Mouse (Mus musculus) myocyte (in vitro differentiated cells): ENCODE measurements around the gene Gsg1l.

Experiments
- CEBPB ChIP-seq: IDR thresholded peaks from 2 replicates; pipeline ENCODE4 v1.6.1; 2011; ENCODE audit warnings: mild to moderate bottlenecking, moderate library complexity; ENCODE audit not compliant: poor library complexity, insufficient read depth, severe bottlenecking
- E2F4 ChIP-seq: IDR thresholded peaks from one replicate; pipeline ENCODE4 v1.6.1; 2011; ENCODE audit warnings: mild to moderate bottlenecking, control low read depth, moderate library complexity; ENCODE audit not compliant: insufficient read depth
- MAX ChIP-seq: IDR thresholded peaks from one replicate; pipeline ENCODE4 v1.6.1; 2011; ENCODE audit warnings: low read depth, mild to moderate bottlenecking, control low read depth
- MYOD1 ChIP-seq, 3 experiments: IDR thresholded peaks; one replicate each; pipeline ENCODE4 v1.6.1; 2011; ENCODE audit warnings: control low read depth in 2 of 3, low read depth in 2 of 3, mild to moderate bottlenecking in 2 of 3, moderate library complexity in 1 of 3; ENCODE audit not compliant: insufficient read length in 2 of 3, control insufficient read depth in 1 of 3
- MYOG ChIP-seq, 3 experiments: IDR thresholded peaks; one replicate each; pipeline ENCODE4 v1.6.1; 2011; ENCODE audit warnings: control low read depth in 2 of 3, low read depth in 2 of 3, mild to moderate bottlenecking in 2 of 3; ENCODE audit not compliant: insufficient read length in 2 of 3, control insufficient read depth in 1 of 3, insufficient read depth in 1 of 3
- POLR2A ChIP-seq: IDR thresholded peaks from one replicate; pipeline ENCODE4 v1.6.1; 2011; ENCODE audit warnings: low read depth, mild to moderate bottlenecking, control low read depth, moderate library complexity; ENCODE audit not compliant: insufficient read length
- POLR2AphosphoS2 ChIP-seq: IDR thresholded peaks from one replicate; pipeline ENCODE4 v1.6.1; 2011; ENCODE audit warnings: low read depth, control low read depth; ENCODE audit not compliant: insufficient read length
- REST ChIP-seq: IDR thresholded peaks from one replicate; pipeline ENCODE4 v1.6.1; 2011; ENCODE audit warnings: mild to moderate bottlenecking, control low read depth, moderate library complexity; ENCODE audit not compliant: insufficient read depth, insufficient read length
- SRF ChIP-seq: IDR thresholded peaks from one replicate; pipeline ENCODE4 v1.6.1; 2011; ENCODE audit warnings: low read depth; ENCODE audit not compliant: control insufficient read depth, insufficient read length
- TCF12 ChIP-seq: IDR thresholded peaks from one replicate; pipeline ENCODE4 v1.6.1; 2011; ENCODE audit warnings: mild to moderate bottlenecking, control low read depth; ENCODE audit not compliant: poor library complexity, insufficient read depth, severe bottlenecking
- TCF3 ChIP-seq: IDR thresholded peaks from one replicate; pipeline ENCODE4 v1.6.1; 2011; ENCODE audit warnings: low read depth, control low read depth; ENCODE audit not compliant: insufficient read length
- USF1 ChIP-seq: IDR thresholded peaks from one replicate; pipeline ENCODE4 v1.6.1; 2011; ENCODE audit warnings: low read depth, mild to moderate bottlenecking, control low read depth, moderate library complexity

DNA sequence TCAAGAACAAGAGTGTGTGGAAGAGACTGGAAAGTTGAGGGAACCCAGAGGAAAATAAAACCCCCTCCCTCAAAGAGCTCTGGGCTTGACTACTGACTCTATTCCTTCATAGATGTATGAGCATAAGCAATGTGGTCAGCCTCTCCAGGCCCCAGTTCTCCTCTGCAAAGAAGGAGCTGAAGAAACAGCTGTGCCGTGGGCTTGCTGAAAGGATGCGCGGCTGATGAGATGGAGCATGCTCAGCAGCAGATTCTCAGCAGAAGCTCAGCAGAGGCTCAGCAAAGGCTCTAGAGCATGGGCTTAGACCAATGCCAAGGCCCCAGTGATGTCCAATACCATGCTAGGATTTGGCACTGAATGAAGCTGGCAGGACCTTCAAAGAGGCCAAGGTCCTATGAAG is 82.3 kb downstream of the Gsg1l start:
- TF ChIP-seq POLR2A (no peak), TCF12 (no peak), MAX (no peak), E2F4 (no peak), MYOD1 (IDR thresholded peaks at IDR 0.05; ENCODE audit: control insufficient read depth in 1 of 3, insufficient read length in 2 of 3, low read depth in 2 of 3) (no peak), TCF3 (no peak), USF1 (no peak), SRF (no peak), MYOG (IDR thresholded peaks at IDR 0.05; ENCODE audit: control insufficient read depth in 1 of 3, insufficient read depth in 1 of 3, insufficient read length in 2 of 3, low read depth in 2 of 3) (no peak), POLR2AphosphoS2 (no peak), CEBPB (no peak), REST (no peak)
